Mouse (Mus musculus): ENCODE data around the gene Fam189a1. TPM values are rescaled to one million over a fixed set of nuclear protein-coding genes. Genes with fewer than 3 reads are reported as not detected.

Fam189a1 gene
- polyA plus RNA-seq, 1 experiment from 2014 or later, result 2.3 TPM

GRCm38 (mm10) chr7:64723313-64723712 lies 433.1 kb downstream of the Fam189a1 start:
- no peak overlapping the region for H3K27ac ChIP-seq (ENCODE audit: low read depth)
- no peaks in the 10 kb centered on the region for H3K9me3 ChIP-seq (ENCODE audit: control insufficient read depth, low read length)
- no peaks in the 10 kb centered on the region for H3K36me3 ChIP-seq (ENCODE audit: control insufficient read depth, insufficient read depth, low read length)
- 79% methylated on average over 3 of the region's 3 CpGs for WGBS
- no peak overlapping the region for H3K4me2 ChIP-seq (ENCODE audit: low read length)
- DNase-seq (ENCODE audit: low spot score) (no peak), ATAC-seq (replicated peaks; ENCODE audit: low FRiP score, low TSS enrichment, low read depth) (no peak)
- no peaks in the 10 kb centered on the region for H3K27me3 ChIP-seq (replicated peaks; ENCODE audit: control insufficient read depth, insufficient read depth, low read length)
- H3K4me3 ChIP-seq (ENCODE audit: low read depth, low read length), result no peak overlapping the region
- no peaks in the 10 kb centered on the region for H3K4me1 ChIP-seq (replicated peaks; ENCODE audit: control insufficient read depth, insufficient read depth, low read length)
- H3K9ac ChIP-seq (ENCODE audit: low read length), result no peak overlapping the region

- ATAC-seq (replicated peaks; ENCODE audit: low FRiP score, low TSS enrichment, low read depth) (no peak), DNase-seq (ENCODE audit: low spot score) (no peak)
- no peak overlapping the region for H3K9ac ChIP-seq (ENCODE audit: low read length)
Observed at GRCm38 (mm10) chr7:64716286-64716685, 440.1 kb downstream of the Fam189a1 start.

GRCm38 (mm10) chr7:64709520-64710262 lies 446.7 kb downstream of the Fam189a1 start:
- 81% methylated on average over 13 of the region's 13 CpGs for WGBS
- no peak for ATAC-seq (replicated peaks; ENCODE audit: low FRiP score, low TSS enrichment, low read depth)
- H3K27ac ChIP-seq (ENCODE audit: low read depth), result no peak overlapping the region
- H3K4me3 ChIP-seq (ENCODE audit: low read depth, low read length), result no peak overlapping the region
- H3K9ac ChIP-seq (ENCODE audit: low read length), result no peak overlapping the region
- H3K4me2 ChIP-seq (ENCODE audit: low read length), result no peak overlapping the region
- H3K4me1 ChIP-seq (replicated peaks; ENCODE audit: control insufficient read depth, insufficient read depth, low read length), result no peaks in the 10 kb centered on the region
- H3K9me3 ChIP-seq (ENCODE audit: control insufficient read depth, low read length), result no peaks in the 10 kb centered on the region
- H3K27me3 ChIP-seq (replicated peaks; ENCODE audit: control insufficient read depth, insufficient read depth, low read length), result no peaks in the 10 kb centered on the region
- no peaks in the 10 kb centered on the region for H3K36me3 ChIP-seq (ENCODE audit: control insufficient read depth, insufficient read depth, low read length)
- DNase-seq (ENCODE audit: low spot score), result no peak

More at GRCm38 (mm10) chr7:64716286-64716685, 440.1 kb downstream of the Fam189a1 start:
- Histone ChIP-seq H3K4me3 (ENCODE audit: low read depth, low read length) (no peak overlapping the region), H3K4me1 (replicated peaks; ENCODE audit: control insufficient read depth, insufficient read depth, low read length) (no peaks in the 10 kb centered on the region), H3K36me3 (ENCODE audit: control insufficient read depth, insufficient read depth, low read length) (no peaks in the 10 kb centered on the region), H3K27me3 (replicated peaks; ENCODE audit: control insufficient read depth, insufficient read depth, low read length) (no peaks in the 10 kb centered on the region), H3K9me3 (ENCODE audit: control insufficient read depth, low read length) (no peaks in the 10 kb centered on the region), H3K27ac (ENCODE audit: low read depth) (no peak overlapping the region), H3K4me2 (ENCODE audit: low read length) (no peak overlapping the region)
- WGBS, result 79% methylated on average over 2 of the region's 2 CpGs

- Histone ChIP-seq H3K4me1 (replicated peaks; ENCODE audit: control insufficient read depth, insufficient read depth, low read length) (no peaks in the 10 kb centered on the region), H3K36me3 (ENCODE audit: control insufficient read depth, insufficient read depth, low read length) (no peaks in the 10 kb centered on the region), H3K27me3 (replicated peaks; ENCODE audit: control insufficient read depth, insufficient read depth, low read length) (no peaks in the 10 kb centered on the region), H3K4me2 (ENCODE audit: low read length) (no peak overlapping the region), H3K9me3 (ENCODE audit: control insufficient read depth, low read length) (no peaks in the 10 kb centered on the region), H3K4me3 (ENCODE audit: low read depth, low read length) (no peak overlapping the region), H3K9ac (ENCODE audit: low read length) (no peak overlapping the region), H3K27ac (ENCODE audit: low read depth) (no peak overlapping the region)
- DNase-seq (ENCODE audit: low spot score) (no peak), ATAC-seq (replicated peaks; ENCODE audit: low FRiP score, low TSS enrichment, low read depth) (no peak)
- 87% methylated on average over 4 of the region's 4 CpGs for WGBS
Observed at GRCm38 (mm10) chr7:64708176-64708575, 448.2 kb downstream of the Fam189a1 start.

Small RNA genes within 50 kb of the gene (microRNA-seq; reads per million reads assigned to microRNA genes)
- gene Gm25249, result not detected
